Mouse (Mus musculus): ENCODE measurements around the gene Snrnp25. TPM values are rescaled to one million over a fixed set of nuclear protein-coding genes. Genes with fewer than 3 reads are reported as not detected.
"Not testable (repeated sequence)": the region's sequence is repeated elsewhere in the genome, so short reads cannot be mapped to it uniquely, and the experiment has no call there.

Snrnp25 gene
- total RNA-seq, 2 experiments from 2014 or later: 13.1 to 18.5 TPM

- no peak for DNase-seq (ENCODE audit: low spot score in 2 of 2)
Measured at GRCm38 (mm10) chr11:32194086-32194485, 11.1 kb upstream of the Snrnp25 start.

- DNase-seq (ENCODE audit: low spot score in 2 of 2): no peak
Measured at GRCm38 (mm10) chr11:32194626-32195025, 10.6 kb upstream of the Snrnp25 start.

- no peak for DNase-seq (ENCODE audit: low spot score in 2 of 2)
Measured at GRCm38 (mm10) chr11:32195867-32196540, 9.2 kb upstream of the Snrnp25 start.

GRCm38 (mm10) chr11:32196727-32197126, 8.5 kb upstream of the Snrnp25 start:
- peak in 1 of 2 experiments; percentile 13 for DNase-seq (ENCODE audit: low spot score in 2 of 2)

- DNase-seq (ENCODE audit: low spot score in 2 of 2): no peak
Measured at GRCm38 (mm10) chr11:32197766-32198165, 7.4 kb upstream of the Snrnp25 start.

- peak in 1 of 2 experiments; percentile 17 for DNase-seq (ENCODE audit: low spot score in 2 of 2)
Measured at GRCm38 (mm10) chr11:32198256-32198955, 6.8 kb upstream of the Snrnp25 start.

- DNase-seq (ENCODE audit: low spot score in 2 of 2): peak in 1 of 2 experiments; percentile 15
Measured at GRCm38 (mm10) chr11:32199230-32199629, 6.0 kb upstream of the Snrnp25 start.

GRCm38 (mm10) chr11:32200075-32200601, 5.1 kb upstream of the Snrnp25 start, which contains the start of gene Il9r:
TSS of gene Il9r (minus strand) at chr11:32200279.
- no peak for DNase-seq (ENCODE audit: low spot score in 2 of 2)

GRCm38 (mm10) chr11:32200992-32201391, 4.2 kb upstream of the Snrnp25 start:
- DNase-seq (ENCODE audit: low spot score in 2 of 2): not testable (repeated sequence)

- DNase-seq (ENCODE audit: low spot score in 2 of 2): no peak
Measured at GRCm38 (mm10) chr11:32201922-32202685, 3.1 kb upstream of the Snrnp25 start.

GRCm38 (mm10) chr11:32210623-32211022, 5.4 kb downstream of the Snrnp25 start:
- DNase-seq (ENCODE audit: low spot score in 2 of 2): no peak

- no peak for DNase-seq (ENCODE audit: low spot score in 2 of 2)
Measured at GRCm38 (mm10) chr11:32215372-32216162, 10.4 kb downstream of the Snrnp25 start.

- DNase-seq (ENCODE audit: low spot score in 2 of 2): peak; percentile 71 to 77
Measured at GRCm38 (mm10) chr11:32216851-32217250, 11.6 kb downstream of the Snrnp25 start.

- DNase-seq (ENCODE audit: low spot score in 2 of 2): no peak
Measured at GRCm38 (mm10) chr11:32218501-32219050, 13.4 kb downstream of the Snrnp25 start.

- no peak for DNase-seq (ENCODE audit: low spot score in 2 of 2)
Measured at GRCm38 (mm10) chr11:32219287-32219686, 14.1 kb downstream of the Snrnp25 start.

- no peak for DNase-seq (ENCODE audit: low spot score in 2 of 2)
Measured at GRCm38 (mm10) chr11:32220607-32221224, 15.5 kb downstream of the Snrnp25 start.

- peak; percentile 56 to 58 for DNase-seq (ENCODE audit: low spot score in 2 of 2)
Measured at GRCm38 (mm10) chr11:32221225-32221950, 16.2 kb downstream of the Snrnp25 start.

- peak; percentile 74 to 76 for DNase-seq (ENCODE audit: low spot score in 2 of 2)
Measured at GRCm38 (mm10) chr11:32221951-32222409, 16.8 kb downstream of the Snrnp25 start, which contains the start of gene Rhbdf1. TSS of gene Rhbdf1 (minus strand) at chr11:32222300.
